Mouse (Mus musculus): Measurements from ENCODE around the gene Gpatch8. TPM values are rescaled to one million over a fixed set of nuclear protein-coding genes. Genes with fewer than 3 reads are reported as not detected.

Gene Gpatch8
- polyA plus RNA-seq, 1 experiment from 2014 or later = 59.1 TPM

- peaks cover 42% of the 10 kb centered on the region for H3K4me1 ChIP-seq
- 0 out of 2 replicates have a peak, but pooled peaks have one; percentile 6 for ATAC-seq (ENCODE audit: insufficient number of reproducible peaks, low FRiP score, low TSS enrichment, low read depth)
- H3K36me3 ChIP-seq = no peaks in the 10 kb centered on the region
- no peak overlapping the region for H3K4me3 ChIP-seq (replicated peaks)
- 11% methylated on average over 13 of the region's 13 CpGs for WGBS
- no peak overlapping the region for H3K4me2 ChIP-seq (replicated peaks)
- no peaks in the 10 kb centered on the region for H3K27me3 ChIP-seq
- H3K27ac ChIP-seq (replicated peaks) = peak overlapping the region; percentile 78
- no peak overlapping the region for H3K9ac ChIP-seq
- no peaks in the 10 kb centered on the region for H3K9me3 ChIP-seq (replicated peaks)
These were observed 25.9 kb upstream of the Gpatch8 start for GRCm38 (mm10) chr11:102582016-102582610.

- Histone ChIP-seq H3K4me3 (replicated peaks) (no peak overlapping the region), H3K36me3 (no peaks in the 10 kb centered on the region), H3K9me3 (replicated peaks) (no peaks in the 10 kb centered on the region), H3K4me1 (peaks cover 42% of the 10 kb centered on the region), H3K4me2 (replicated peaks) (no peak overlapping the region), H3K27me3 (no peaks in the 10 kb centered on the region), H3K27ac (replicated peaks) (peak overlapping the region; percentile 78), H3K9ac (no peak overlapping the region)
- WGBS = 31% methylated on average over 11 of the region's 11 CpGs
- no peak for ATAC-seq (ENCODE audit: insufficient number of reproducible peaks, low FRiP score, low TSS enrichment, low read depth)
These were observed 25.3 kb upstream of the Gpatch8 start for GRCm38 (mm10) chr11:102581281-102582015.

- Histone ChIP-seq H3K9ac (0 out of 2 replicates have a peak overlapping the region, but pooled peaks have one; percentile 46), H3K4me1 (peaks cover 42% of the 10 kb centered on the region), H3K4me3 (replicated peaks) (peak overlapping the region; percentile 39), H3K36me3 (no peaks in the 10 kb centered on the region), H3K27ac (replicated peaks) (peak overlapping the region; percentile 91), H3K4me2 (replicated peaks) (peak overlapping the region; percentile 50), H3K9me3 (replicated peaks) (no peaks in the 10 kb centered on the region), H3K27me3 (no peaks in the 10 kb centered on the region)
- WGBS = 47% methylated on average over 3 of the region's 3 CpGs
- no peak for ATAC-seq (ENCODE audit: insufficient number of reproducible peaks, low FRiP score, low TSS enrichment, low read depth)
These were observed 23.8 kb upstream of the Gpatch8 start for GRCm38 (mm10) chr11:102580034-102580330.

GRCm38 (mm10) chr11:102579165-102580033 is 23.2 kb upstream of the Gpatch8 start, which contains the start of gene Gm11627:
Gene Gm11627, minus strand, starts transcription at chr11:102579461.
- 13% methylated on average over 23 of the region's 23 CpGs for WGBS
- Histone ChIP-seq H3K36me3 (no peaks in the 10 kb centered on the region), H3K27me3 (no peaks in the 10 kb centered on the region), H3K9me3 (replicated peaks) (no peaks in the 10 kb centered on the region), H3K4me3 (replicated peaks) (peak within 1 kb of the TSS; percentile 39), H3K4me1 (peaks cover 42% of the 10 kb centered on the region), H3K4me2 (replicated peaks) (peak within 1 kb of the TSS; percentile 50), H3K9ac (peak within 1 kb of the TSS; percentile 46), H3K27ac (replicated peaks) (peak within 1 kb of the TSS; percentile 91)
- ATAC-seq (ENCODE audit: insufficient number of reproducible peaks, low FRiP score, low TSS enrichment, low read depth) = peak; percentile 49

- Histone ChIP-seq H3K4me1 (peaks cover 43% of the 10 kb centered on the region), H3K9me3 (replicated peaks) (no peaks in the 10 kb centered on the region), H3K27ac (replicated peaks) (peak overlapping the region; percentile 91), H3K4me3 (replicated peaks) (peak overlapping the region; percentile 39), H3K4me2 (replicated peaks) (peak overlapping the region; percentile 50), H3K27me3 (no peaks in the 10 kb centered on the region), H3K9ac (0 out of 2 replicates have a peak overlapping the region, but pooled peaks have one; percentile 46), H3K36me3 (no peaks in the 10 kb centered on the region)
- 8% methylated on average over 27 of the region's 27 CpGs for WGBS
- ATAC-seq (ENCODE audit: insufficient number of reproducible peaks, low FRiP score, low TSS enrichment, low read depth) = peak; percentile 66
These were observed 22.3 kb upstream of the Gpatch8 start for GRCm38 (mm10) chr11:102578341-102579118.

- H3K4me3 ChIP-seq (replicated peaks) = no peak overlapping the region
- H3K4me1 ChIP-seq = peaks cover 29% of the 10 kb centered on the region
- H3K36me3 ChIP-seq = no peaks in the 10 kb centered on the region
- no peak overlapping the region for H3K9ac ChIP-seq
- H3K27me3 ChIP-seq = no peaks in the 10 kb centered on the region
- WGBS = 53% methylated on average over 13 of the region's 13 CpGs
- no peak for ATAC-seq (ENCODE audit: insufficient number of reproducible peaks, low FRiP score, low TSS enrichment, low read depth)
- no peak overlapping the region for H3K27ac ChIP-seq (replicated peaks)
- no peaks in the 10 kb centered on the region for H3K9me3 ChIP-seq (replicated peaks)
- H3K4me2 ChIP-seq (replicated peaks) = no peak overlapping the region
These were observed 20.0 kb upstream of the Gpatch8 start for GRCm38 (mm10) chr11:102576050-102576754.

GRCm38 (mm10) chr11:102575034-102575433 is 18.8 kb upstream of the Gpatch8 start:
- H3K9ac ChIP-seq = no peak overlapping the region
- no peak for ATAC-seq (ENCODE audit: insufficient number of reproducible peaks, low FRiP score, low TSS enrichment, low read depth)
- H3K4me3 ChIP-seq (replicated peaks) = no peak overlapping the region
- H3K4me1 ChIP-seq = peaks cover 28% of the 10 kb centered on the region
- no peaks in the 10 kb centered on the region for H3K36me3 ChIP-seq
- no peaks in the 10 kb centered on the region for H3K9me3 ChIP-seq (replicated peaks)
- H3K27ac ChIP-seq (replicated peaks) = no peak overlapping the region
- 63% methylated on average over 1 of the region's 1 CpGs for WGBS
- H3K4me2 ChIP-seq (replicated peaks) = no peak overlapping the region
- no peaks in the 10 kb centered on the region for H3K27me3 ChIP-seq

- Histone ChIP-seq H3K4me2 (replicated peaks) (peak overlapping the region; percentile 65), H3K27me3 (no peaks in the 10 kb centered on the region), H3K27ac (replicated peaks) (peak overlapping the region; percentile 88), H3K36me3 (no peaks in the 10 kb centered on the region), H3K4me1 (peaks cover 9% of the 10 kb centered on the region), H3K9ac (peak overlapping the region; percentile 63), H3K9me3 (replicated peaks) (no peaks in the 10 kb centered on the region), H3K4me3 (replicated peaks) (peak overlapping the region; percentile 46)
- whole genome bisulfite sequencing = 8% methylated on average over 18 of the region's 18 CpGs
- ATAC-seq (ENCODE audit: insufficient number of reproducible peaks, low FRiP score, low TSS enrichment, low read depth) = peak; percentile 70
These were observed 16.9 kb upstream of the Gpatch8 start for GRCm38 (mm10) chr11:102572866-102573663.

GRCm38 (mm10) chr11:102568756-102569377 is 12.7 kb upstream of the Gpatch8 start:
- ATAC-seq (ENCODE audit: insufficient number of reproducible peaks, low FRiP score, low TSS enrichment, low read depth) = no peak
- Histone ChIP-seq H3K36me3 (no peaks in the 10 kb centered on the region), H3K9ac (no peak overlapping the region), H3K4me2 (replicated peaks) (no peak overlapping the region), H3K4me1 (peaks cover 4% of the 10 kb centered on the region; the same call in 1 of the 2 replicates), H3K4me3 (replicated peaks) (no peak overlapping the region), H3K27ac (replicated peaks) (no peak overlapping the region), H3K27me3 (no peaks in the 10 kb centered on the region), H3K9me3 (replicated peaks) (no peaks in the 10 kb centered on the region)
- WGBS = 69% methylated on average over 7 of the region's 7 CpGs

Measured in embryonic facial prominence, embryonic 15.5 days (tissue).